Mouse (Mus musculus): ENCODE data around the gene Rnf44.

GRCm38 (mm10) chr13:54687096-54687495, 6.6 kb downstream of the Rnf44 start:
- TF ChIP-seq POLR2A (IDR thresholded peaks at IDR 0.05; ENCODE audit: borderline replicate concordance, extremely low read depth, insufficient read depth, insufficient read length, poor library complexity, severe bottlenecking) = no peak; the same call in 1 of the 2 replicates
- no peak for TF ChIP-seq CTCF (IDR thresholded peaks at IDR 0.05; ENCODE audit: borderline replicate concordance, extremely low read depth, insufficient read depth, insufficient read length)

All from brain, embryonic 14.5 days (tissue).